Mouse (Mus musculus) lung, embryonic 16.5 days (tissue): ENCODE measurements around the gene 1700017B05Rik. TPM values are rescaled to one million over a fixed set of nuclear protein-coding genes. Genes with fewer than 3 reads are reported as not detected.
"Not testable (repeated sequence)": the region's sequence is repeated elsewhere in the genome, so short reads cannot be mapped to it uniquely, and the experiment has no call there.

Experiments
- ATAC-seq: fragments of 200-750 bp; cut with Nextera tagmentation; 2 replicates; pipeline ENCODE4 v1.8.0; 2017; ENCODE audit warnings: low read depth, mild to moderate bottlenecking, moderate library complexity
- H3K27ac ChIP-seq: fragments of 300-500 bp; sonication (generic); 2 replicates; pipeline ENCODE4 v1.5.1; 2014; ENCODE audit warnings: mild to moderate bottlenecking, control low read depth, low read length
- H3K27me3 ChIP-seq: fragments of 300-500 bp; sonication (generic); 2 replicates; pipeline ENCODE4 v1.6.1; 2014; ENCODE audit warnings: low read depth, low read length, mixed read lengths; ENCODE audit not compliant: control insufficient read depth, insufficient read depth
- H3K36me3 ChIP-seq: fragments of 300-500 bp; sonication (generic); 2 replicates; pipeline ENCODE4 v1.6.1; 2014; ENCODE audit warnings: low read length; ENCODE audit not compliant: control insufficient read depth, insufficient read depth
- H3K4me1 ChIP-seq: fragments of 300-500 bp; sonication (generic); replicated peaks from 2 replicates; pipeline ENCODE4 v1.6.1; 2014; ENCODE audit warnings: low read length, mixed read lengths; ENCODE audit not compliant: control insufficient read depth, insufficient read depth
- H3K4me2 ChIP-seq: fragments of 300-500 bp; sonication (generic); 2 replicates; pipeline ENCODE4 v1.6.1; 2014; ENCODE audit warnings: low read depth, low read length, control low read depth
- H3K4me3 ChIP-seq: fragments of 300-500 bp; sonication (generic); 2 replicates; pipeline ENCODE4 v1.5.1; 2014; ENCODE audit warnings: mild to moderate bottlenecking, low read length, control low read depth
- H3K9ac ChIP-seq: fragments of 300-500 bp; sonication (generic); 2 replicates; pipeline ENCODE4 v1.6.1; 2014; ENCODE audit warnings: low read length, control low read depth
- H3K9me3 ChIP-seq: fragments of 300-500 bp; sonication (generic); 2 replicates; pipeline ENCODE4 v1.6.1; 2016; ENCODE audit warnings: low read length; ENCODE audit not compliant: control insufficient read depth
- WGBS: fragments of 180-500 bp; shearing (Covaris S2); extraction: QIAGEN DNeasy Blood & Tissue Kit; methylation state at CpG from one replicate; pipeline ENCODE4 v1.1.7; 2014; 5-methylcytosine and 5-hydroxymethylcytosine counted together
- polyA plus RNA-seq: library from polyadenylated mRNA; unstranded; fragments of >200 nt; fragmentation: Nextera tagmentation; extraction: Ambion mirVana; gene quantifications from 2 replicates; pipeline ENCODE4 v1.2.1, GENCODE M21; 2015

The 1700017B05Rik gene
- 19.4 and 20.3 TPM in 2 replicates for polyA plus RNA-seq

GRCm38 (mm10) chr9:57261913-57262794 lies at the start of gene 1700017B05Rik:
Gene 1700017B05Rik, minus strand, starts transcription at chr9:57262612.
- peaks cover 19% of the 10 kb centered on the region for H3K4me1 ChIP-seq

GRCm38 (mm10) chr9:57310895-57311294 lies 48.5 kb upstream of the 1700017B05Rik start:
- Histone ChIP-seq H3K4me3 (no peak overlapping the region), H3K27ac (no peak overlapping the region), H3K27me3 (no peaks in the 10 kb centered on the region), H3K9me3 (no peaks in the 10 kb centered on the region; the same call in 1 of the 2 replicates), H3K4me2 (no peak overlapping the region), H3K4me1 (no peaks in the 10 kb centered on the region), H3K9ac (no peak overlapping the region), H3K36me3 (no peaks in the 10 kb centered on the region)
- WGBS = 97% methylated on average over 2 of the region's 2 CpGs
- ATAC-seq = no peak

More at GRCm38 (mm10) chr9:57261913-57262794, at the start of gene 1700017B05Rik:
- no peaks in the 10 kb centered on the region for H3K9me3 ChIP-seq
- ATAC-seq = peak; percentile 91
- peak within 1 kb of the TSS; percentile 96 for H3K9ac ChIP-seq
- WGBS = under 1% methylated on average over 68 of the region's 87 CpGs
- H3K4me3 ChIP-seq = peak within 1 kb of the TSS; percentile 93
- peak within 1 kb of the TSS; percentile 93 for H3K4me2 ChIP-seq
- H3K36me3 ChIP-seq = peaks cover 12% of the 10 kb centered on the region
- H3K27me3 ChIP-seq = no peaks in the 10 kb centered on the region
- H3K27ac ChIP-seq = peak within 1 kb of the TSS; percentile 88

GRCm38 (mm10) chr9:57309353-57309752 lies 46.9 kb upstream of the 1700017B05Rik start:
- no peaks in the 10 kb centered on the region for H3K4me1 ChIP-seq
- H3K4me3 ChIP-seq = no peak overlapping the region
- no peak overlapping the region for H3K9ac ChIP-seq
- no peak overlapping the region for H3K27ac ChIP-seq
- 88% methylated on average over 4 of the region's 4 CpGs for WGBS
- no peaks in the 10 kb centered on the region for H3K27me3 ChIP-seq
- no peak overlapping the region for H3K4me2 ChIP-seq
- H3K9me3 ChIP-seq = no peaks in the 10 kb centered on the region
- ATAC-seq = no peak
- no peaks in the 10 kb centered on the region for H3K36me3 ChIP-seq

- H3K27me3 ChIP-seq = no peaks in the 10 kb centered on the region
- H3K4me1 ChIP-seq = no peaks in the 10 kb centered on the region
- no peaks in the 10 kb centered on the region for H3K9me3 ChIP-seq
- no peak for ATAC-seq
- no peak overlapping the region for H3K4me2 ChIP-seq
- H3K36me3 ChIP-seq = no peaks in the 10 kb centered on the region
- H3K27ac ChIP-seq = no peak overlapping the region
- no peak overlapping the region for H3K4me3 ChIP-seq
- H3K9ac ChIP-seq = no peak overlapping the region
- 69% methylated on average over 4 of the region's 4 CpGs for WGBS
Measured at GRCm38 (mm10) chr9:57307456-57307855, 45.0 kb upstream of the 1700017B05Rik start.

GRCm38 (mm10) chr9:57304716-57305115 lies 42.3 kb upstream of the 1700017B05Rik start:
- not testable (repeated sequence) for H3K9me3 ChIP-seq, ATAC-seq, H3K9ac ChIP-seq, H3K4me3 ChIP-seq, H3K27me3 ChIP-seq, H3K36me3 ChIP-seq, H3K4me2 ChIP-seq, H3K27ac ChIP-seq, H3K4me1 ChIP-seq
- WGBS = 95% methylated on average over 4 of the region's 4 CpGs

GRCm38 (mm10) chr9:57304251-57304650 lies 41.8 kb upstream of the 1700017B05Rik start:
- H3K4me1 ChIP-seq = 0 out of 2 replicates have a peak, but pooled peaks cover 2% of the 10 kb centered on the region
- H3K4me2 ChIP-seq = no peak overlapping the region
- H3K27ac ChIP-seq = no peak overlapping the region
- ATAC-seq = no peak
- no peak overlapping the region for H3K9ac ChIP-seq
- H3K4me3 ChIP-seq = no peak overlapping the region
- 100% methylated on average over 2 of the region's 2 CpGs for WGBS
- no peaks in the 10 kb centered on the region for H3K36me3 ChIP-seq
- no peaks in the 10 kb centered on the region for H3K9me3 ChIP-seq
- H3K27me3 ChIP-seq = no peaks in the 10 kb centered on the region

GRCm38 (mm10) chr9:57303356-57303755 lies 40.9 kb upstream of the 1700017B05Rik start:
- 0 out of 2 replicates have a peak, but pooled peaks cover 2% of the 10 kb centered on the region for H3K4me1 ChIP-seq
- H3K9me3 ChIP-seq = no peaks in the 10 kb centered on the region
- H3K4me3 ChIP-seq = no peak overlapping the region
- H3K27ac ChIP-seq = no peak overlapping the region
- no peak for ATAC-seq
- 83% methylated on average over 1 of the region's 1 CpGs for WGBS
- H3K27me3 ChIP-seq = no peaks in the 10 kb centered on the region
- H3K4me2 ChIP-seq = no peak overlapping the region
- no peak overlapping the region for H3K9ac ChIP-seq
- H3K36me3 ChIP-seq = no peaks in the 10 kb centered on the region

GRCm38 (mm10) chr9:57300825-57301224 lies 38.4 kb upstream of the 1700017B05Rik start:
- Histone ChIP-seq H3K27me3 (no peaks in the 10 kb centered on the region), H3K36me3 (no peaks in the 10 kb centered on the region), H3K9ac (no peak overlapping the region), H3K9me3 (no peaks in the 10 kb centered on the region), H3K4me1 (0 out of 2 replicates have a peak, but pooled peaks cover 2% of the 10 kb centered on the region), H3K4me2 (no peak overlapping the region), H3K27ac (no peak overlapping the region), H3K4me3 (no peak overlapping the region)
- ATAC-seq = no peak
- WGBS = 76% methylated on average over 2 of the region's 2 CpGs

- no peak overlapping the region for H3K27ac ChIP-seq
- H3K9me3 ChIP-seq = no peaks in the 10 kb centered on the region
- ATAC-seq = peak; percentile 28; the same call in 1 of the 2 replicates
- WGBS = 58% methylated on average over 6 of the region's 6 CpGs
- no peaks in the 10 kb centered on the region for H3K27me3 ChIP-seq
- H3K4me2 ChIP-seq = no peak overlapping the region
- 0 out of 2 replicates have a peak, but pooled peaks cover 2% of the 10 kb centered on the region for H3K4me1 ChIP-seq
- no peak overlapping the region for H3K4me3 ChIP-seq
- no peaks in the 10 kb centered on the region for H3K36me3 ChIP-seq
- H3K9ac ChIP-seq = no peak overlapping the region
Measured at GRCm38 (mm10) chr9:57299790-57300477, 37.5 kb upstream of the 1700017B05Rik start.
